In the genomic region with DNA sequence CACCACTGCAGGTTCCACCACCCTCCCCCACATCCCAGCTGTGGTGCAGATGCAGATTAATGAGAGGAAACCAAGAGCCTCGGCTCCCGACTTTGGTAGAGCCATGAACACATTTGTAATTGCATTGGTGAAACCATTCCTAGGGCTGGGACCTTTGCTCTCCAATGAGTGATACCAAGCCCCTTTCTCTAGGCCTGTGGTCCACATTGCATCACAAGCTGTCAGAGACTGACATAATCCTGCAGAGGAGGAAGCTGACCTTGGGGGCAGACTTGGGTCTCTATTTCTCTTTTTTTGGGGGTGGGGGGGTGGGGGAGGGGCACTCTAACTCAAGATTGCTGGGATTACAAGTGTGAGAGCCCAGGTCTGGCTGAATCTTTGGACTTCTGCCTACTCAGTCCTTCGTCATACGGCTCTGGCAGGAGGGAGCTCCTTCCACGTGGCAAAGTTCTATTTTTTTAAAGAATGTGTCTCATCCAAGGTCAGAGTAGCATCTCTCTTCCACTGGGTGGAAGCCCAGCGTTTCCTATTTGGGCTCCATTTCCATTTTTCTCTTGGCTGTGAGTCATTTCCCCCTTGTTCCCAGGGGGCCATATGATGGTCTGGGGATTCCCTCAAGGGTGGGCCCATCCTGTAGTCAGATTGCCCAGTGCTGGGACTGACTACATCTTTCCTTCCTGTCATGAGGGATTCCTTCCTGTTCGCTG, we compare ENCODE assay signal across 9 mouse cellular contexts. TPM values are rescaled to one million over a fixed set of nuclear protein-coding genes. Genes with fewer than 3 reads are reported as not detected.
DNase-seq lines count a peak whose midpoint lies in the region; ATAC-seq lines count a peak whose summit lies in the region.
"Had no signal": no experiment of that assay in that cellular context is flagged by ENCODE, and none has a peak within 500 bp of the region (broad histone marks: within the 10 kb centered on the region; RNA-seq: fewer than 3 reads in every experiment).

No protein-coding gene starts in this region.

- H3K9ac ChIP-seq in lung, embryonic 15.5 days, result no peak overlapping the region
- no peak overlapping the region for H3K9ac ChIP-seq in midbrain, embryonic 11.5 days (ENCODE audit: low read length)
- no peak overlapping the region for H3K9ac ChIP-seq in forebrain, embryonic 16.5 days (replicated peaks; ENCODE audit: low read depth, low read length)
- no peak overlapping the region for H3K9ac ChIP-seq in forebrain, embryonic 11.5 days (ENCODE audit: low read length)

- no peaks in the 10 kb centered on the region for H3K27me3 ChIP-seq in lung, embryonic 15.5 days
- H3K27me3 ChIP-seq in midbrain, embryonic 11.5 days (ENCODE audit: control insufficient read depth, insufficient read depth, low read length), result no peaks in the 10 kb centered on the region
- no peaks in the 10 kb centered on the region for H3K27me3 ChIP-seq in forebrain, embryonic 16.5 days (replicated peaks; ENCODE audit: control insufficient read depth, insufficient read depth, low read length)
- no peaks in the 10 kb centered on the region for H3K27me3 ChIP-seq in forebrain, embryonic 11.5 days (ENCODE audit: control insufficient read depth, insufficient read depth, low read length)

- no peak overlapping the region for H3K4me2 ChIP-seq in lung, embryonic 15.5 days
- H3K4me2 ChIP-seq in midbrain, embryonic 11.5 days, result no peak overlapping the region
- no peak overlapping the region for H3K4me2 ChIP-seq in forebrain, embryonic 16.5 days (ENCODE audit: low read length)
- no peak overlapping the region for H3K4me2 ChIP-seq in forebrain, embryonic 11.5 days (ENCODE audit: low read depth, low read length, severe bottlenecking)

- ATAC-seq in lung, embryonic 15.5 days (ENCODE audit: borderline replicate concordance, extremely low read depth, low FRiP score, low TSS enrichment), result no peak
- no peak for ATAC-seq in midbrain, embryonic 11.5 days (ENCODE audit: low FRiP score)
- ATAC-seq in forebrain, embryonic 16.5 days, result no peak
- ATAC-seq in forebrain, embryonic 11.5 days (replicated peaks; ENCODE audit: low FRiP score), result no peak

- peak; percentile 51 for DNase-seq in 3134 (ENCODE audit: extremely low read depth, insufficient read length, low spot score)
- DNase-seq in NIH3T3 (ENCODE audit: low read depth), result peak; percentile 81
- peak; percentile 72 for DNase-seq in heart, postnatal 4 days
- no peak for DNase-seq in frontal cortex, adult 2 months (ENCODE audit: extremely low spot score in 1 of 2, low spot score in 1 of 2)
- no peak for DNase-seq in midbrain, embryonic 11.5 days (ENCODE audit: low spot score, missing footprints)
- no peak for DNase-seq in forebrain, embryonic 11.5 days (ENCODE audit: low spot score)

- H3K4me3 ChIP-seq in lung, embryonic 15.5 days, result no peak overlapping the region
- no peak overlapping the region for H3K4me3 ChIP-seq in midbrain, embryonic 11.5 days (ENCODE audit: low read depth, low read length)
- H3K4me3 ChIP-seq in forebrain, embryonic 16.5 days (replicated peaks; ENCODE audit: low read length), result no peak overlapping the region
- H3K4me3 ChIP-seq in forebrain, embryonic 11.5 days (ENCODE audit: low read depth, low read length), result no peak overlapping the region
- H3K4me3 ChIP-seq: hindbrain, embryonic 10.5 days had no signal

- H3K36me3 ChIP-seq in lung, embryonic 15.5 days, result no peaks in the 10 kb centered on the region
- H3K36me3 ChIP-seq in midbrain, embryonic 11.5 days (ENCODE audit: control insufficient read depth, insufficient read depth, low read length), result no peaks in the 10 kb centered on the region
- H3K36me3 ChIP-seq in forebrain, embryonic 16.5 days (ENCODE audit: control insufficient read depth, insufficient read depth), result no peaks in the 10 kb centered on the region
- H3K36me3 ChIP-seq in forebrain, embryonic 11.5 days (ENCODE audit: control insufficient read depth, insufficient read depth, low read length), result no peaks in the 10 kb centered on the region

- H3K27ac ChIP-seq in lung, embryonic 15.5 days, result peak overlapping the region; percentile 23; the same call in 1 of the 2 replicates
- no peak overlapping the region for H3K27ac ChIP-seq in midbrain, embryonic 11.5 days (ENCODE audit: low read depth, low read length)
- no peak overlapping the region for H3K27ac ChIP-seq in forebrain, embryonic 16.5 days (ENCODE audit: low read length)
- no peak overlapping the region for H3K27ac ChIP-seq in forebrain, embryonic 11.5 days (ENCODE audit: low read depth, low read length)
- H3K27ac ChIP-seq: hindbrain, embryonic 10.5 days had no signal

- 30% methylated on average over 7 of the region's 7 CpGs for WGBS in lung, embryonic 15.5 days
- WGBS in midbrain, embryonic 11.5 days, result 83% methylated on average over 7 of the region's 7 CpGs
- WGBS in forebrain, embryonic 16.5 days, result 69% methylated on average over 7 of the region's 7 CpGs
- 70% methylated on average over 7 of the region's 7 CpGs for WGBS in forebrain, embryonic 11.5 days

- H3K4me1 ChIP-seq in lung, embryonic 15.5 days, result peaks cover 46% of the 10 kb centered on the region
- H3K4me1 ChIP-seq in midbrain, embryonic 11.5 days (ENCODE audit: control insufficient read depth, insufficient read depth, low read length), result peaks cover 5% of the 10 kb centered on the region; the same call in 1 of the 2 replicates
- peaks cover 18% of the 10 kb centered on the region for H3K4me1 ChIP-seq in forebrain, embryonic 16.5 days (replicated peaks; ENCODE audit: control insufficient read depth, insufficient read depth, low read length)
- H3K4me1 ChIP-seq in forebrain, embryonic 11.5 days (replicated peaks; ENCODE audit: control insufficient read depth, insufficient read depth, low read length), result peaks cover 3% of the 10 kb centered on the region; the same call in 1 of the 2 replicates

- H3K9me3 ChIP-seq in lung, embryonic 15.5 days, result no peaks in the 10 kb centered on the region
- H3K9me3 ChIP-seq in midbrain, embryonic 11.5 days (ENCODE audit: control insufficient read depth, low read length), result no peaks in the 10 kb centered on the region
- no peaks in the 10 kb centered on the region for H3K9me3 ChIP-seq in forebrain, embryonic 16.5 days (ENCODE audit: control insufficient read depth, low read length)
- H3K9me3 ChIP-seq in forebrain, embryonic 11.5 days (ENCODE audit: control insufficient read depth, low read length), result no peaks in the 10 kb centered on the region
- H3K9me3 ChIP-seq: hindbrain, embryonic 10.5 days had no signal

RNA-seq across cellular contexts. Expression of a gene that starts 52.4 kb away (rescaled TPM):
- 1 to 10 TPM; 7.8 to 8.9 TPM for total RNA-seq in heart, postnatal 4 days (2021)
- 38.8 and 43.7 TPM in 2 replicates for polyA plus RNA-seq in lung, embryonic 15.5 days (2015; fragmentation: Nextera tagmentation; extraction: Ambion mirVana)
- polyA plus RNA-seq in frontal cortex, adult 2 months (2012; rRNA removed), result 44.4 and 48.5 TPM in 2 replicates
- polyA plus RNA-seq in midbrain, embryonic 11.5 days (2014; fragmentation: Nextera tagmentation; extraction: Ambion mirVana), result 22.9 and 24.6 TPM in 2 replicates
- 49.1 and 57.6 TPM in 2 replicates for polyA plus RNA-seq in forebrain, embryonic 16.5 days (2015; fragmentation: Nextera tagmentation; extraction: Ambion mirVana)
- polyA plus RNA-seq in forebrain, embryonic 11.5 days (2014; fragmentation: Nextera tagmentation; extraction: Ambion mirVana), result 31.1 and 35.6 TPM in 2 replicates

Comparison
In these comparisons a context has a peak if more than half of its experiments do, and no peak if none do; other contexts are left out.
1. DNase-seq: peak in 3134 (single experiment), NIH3T3 (single experiment) and heart, postnatal 4 days (single experiment); none in frontal cortex, adult 2 months (0 of 2), midbrain, embryonic 11.5 days (single experiment) and forebrain, embryonic 11.5 days (single experiment).